Mouse (Mus musculus) forebrain, embryonic 16.5 days (tissue): Measurements from ENCODE around the gene 9830107B12Rik. TPM values are rescaled to one million over a fixed set of nuclear protein-coding genes. Genes with fewer than 3 reads are reported as not detected.

ENCODE experiments used
- polyA plus RNA-seq: library from polyadenylated mRNA; unstranded; fragments of >200 nt; fragmentation: Nextera tagmentation; extraction: Ambion mirVana; gene quantifications from 2 replicates; pipeline ENCODE4 v1.2.1, GENCODE M21; 2015

Gene 9830107B12Rik
- polyA plus RNA-seq, 1 experiment from 2014 or later = not detected

Other genes starting within 250 kb of the 9830107B12Rik start
- gene Foxp4, start 221.6 kb downstream of the 9830107B12Rik start, polyA plus RNA-seq = 29.1 and 29.6 TPM in 2 replicates
- not detected in 2 replicates for gene 1700122O11Rik, start 108.0 kb downstream of the 9830107B12Rik start, polyA plus RNA-seq
- not detected in 2 replicates for gene 1700067P10Rik, start 56.9 kb downstream of the 9830107B12Rik start, polyA plus RNA-seq
- not detected in 2 replicates for gene A530064D06Rik, start 21.0 kb upstream of the 9830107B12Rik start, polyA plus RNA-seq
- not detected in 2 replicates for gene Trem1, start 86.5 kb upstream of the 9830107B12Rik start, polyA plus RNA-seq
- gene Trem3, start 101.5 kb upstream of the 9830107B12Rik start, polyA plus RNA-seq = not detected in 2 replicates
- gene Treml4, start 118.0 kb upstream of the 9830107B12Rik start, polyA plus RNA-seq = not detected in 2 replicates
- 0.10 TPM in 1 of 2 replicates, not detected in the other for gene Treml2, start 153.2 kb upstream of the 9830107B12Rik start, polyA plus RNA-seq
- not detected in 2 replicates for gene B430306N03Rik, start 169.9 kb upstream of the 9830107B12Rik start, polyA plus RNA-seq
- 2.9 and 3.4 TPM in 2 replicates for gene Trem2, start 200.1 kb upstream of the 9830107B12Rik start, polyA plus RNA-seq
- gene Treml1, start 213.6 kb upstream of the 9830107B12Rik start, polyA plus RNA-seq = 0.18 and 0.51 TPM in 2 replicates